Mouse (Mus musculus): ENCODE results near the gene Rbm18.
A peak's percentile ranks its signal among the peaks of the same experiment; 100 is the strongest.

The Rbm18 gene

GRCm38 (mm10) chr2:36104436-36104955 lies 32.1 kb downstream of the Rbm18 start:
- no peak for DNase-seq

GRCm38 (mm10) chr2:36103555-36104367 lies 32.8 kb downstream of the Rbm18 start:
- DNase-seq: peak; percentile 11

- DNase-seq: no peak
These were observed 33.5 kb downstream of the Rbm18 start for GRCm38 (mm10) chr2:36103069-36103554.

GRCm38 (mm10) chr2:36102559-36102946 lies 34.0 kb downstream of the Rbm18 start:
- DNase-seq: no peak

DNA sequence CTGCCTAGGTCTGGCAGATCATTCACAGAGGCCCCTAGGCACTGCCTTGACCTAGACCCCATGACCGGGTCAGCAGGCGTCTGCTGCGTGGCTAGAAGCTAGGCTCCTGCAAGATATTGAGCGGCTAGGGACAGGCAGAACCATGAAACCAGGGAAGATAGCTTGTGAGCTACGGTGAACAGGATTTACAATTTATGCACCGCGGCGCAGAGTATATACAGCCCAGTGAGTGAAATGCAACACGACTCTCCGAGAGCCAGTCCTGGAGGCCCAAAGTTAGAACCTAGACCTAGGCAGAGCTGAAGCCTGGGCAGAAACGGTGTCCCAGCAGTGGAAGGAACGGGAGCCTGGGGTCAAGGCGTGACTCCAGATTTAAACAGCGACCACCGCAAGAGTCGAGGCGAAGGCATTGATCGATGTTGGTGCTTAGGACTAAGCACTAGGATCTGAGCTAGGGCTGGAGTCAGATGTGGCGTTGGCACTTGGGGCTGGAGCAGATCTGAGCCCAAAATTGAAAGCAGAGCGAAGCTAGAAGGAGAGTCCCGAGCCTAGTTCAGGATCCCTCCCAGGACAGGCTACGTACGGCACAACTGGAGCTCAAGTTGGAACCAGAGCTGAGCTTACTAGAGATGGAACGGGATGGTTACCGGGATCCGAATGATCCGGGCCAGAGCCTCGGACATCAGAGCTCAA lies 34.6 kb downstream of the Rbm18 start:
- DNase-seq: no peak

- no peak for DNase-seq
These were observed 36.8 kb downstream of the Rbm18 start for GRCm38 (mm10) chr2:36099739-36100138.

DNA sequence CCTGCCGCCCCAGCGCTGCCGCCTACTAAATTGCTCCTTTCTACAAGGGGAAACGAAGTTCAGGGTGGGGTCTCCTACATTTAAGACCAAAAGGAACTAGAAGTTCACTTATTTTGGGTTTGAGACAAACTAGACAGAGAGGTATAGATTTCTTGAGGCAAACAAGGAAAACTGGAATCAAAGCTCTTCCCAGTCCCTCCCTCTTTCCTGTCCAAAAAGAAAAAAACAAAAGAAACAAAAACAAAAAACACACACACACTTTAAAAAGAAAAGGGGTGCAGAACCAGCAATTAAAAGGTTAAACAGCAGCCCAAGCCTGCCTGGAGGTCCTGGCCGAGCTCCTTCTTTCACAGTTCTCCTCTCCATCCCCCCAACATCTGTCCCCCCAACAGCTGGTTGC lies 38.6 kb downstream of the Rbm18 start:
- no peak for DNase-seq

- no peak for DNase-seq
These were observed 39.3 kb downstream of the Rbm18 start for GRCm38 (mm10) chr2:36097129-36097815.

DNA sequence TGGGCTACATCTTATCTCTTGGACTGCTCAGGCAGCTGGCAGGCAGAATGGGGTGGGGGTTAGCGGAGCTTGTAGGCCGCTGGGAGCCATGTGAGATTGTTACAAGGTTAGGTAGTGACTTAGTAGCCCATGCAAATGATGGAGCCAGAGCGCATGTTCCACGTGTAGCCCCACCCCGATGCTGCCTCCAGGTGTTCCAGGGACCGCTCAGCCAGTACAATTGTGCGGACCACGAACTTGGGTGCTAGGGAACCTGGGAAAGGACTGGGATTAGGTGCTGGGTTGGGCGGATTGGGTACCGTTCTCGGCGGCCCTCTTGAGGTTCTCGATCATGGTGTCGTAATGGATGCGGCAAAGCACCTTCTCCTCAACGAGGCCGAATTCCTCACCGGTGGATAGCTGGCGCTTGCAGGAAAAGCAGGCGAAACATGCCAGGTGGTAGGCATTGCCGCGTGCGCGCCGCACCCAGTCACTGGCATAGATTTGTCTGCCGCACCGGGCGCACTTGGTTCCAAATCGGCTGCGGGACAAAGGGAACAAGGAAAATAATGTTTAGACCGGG lies 42.6 kb downstream of the Rbm18 start:
- no peak for DNase-seq

DNA sequence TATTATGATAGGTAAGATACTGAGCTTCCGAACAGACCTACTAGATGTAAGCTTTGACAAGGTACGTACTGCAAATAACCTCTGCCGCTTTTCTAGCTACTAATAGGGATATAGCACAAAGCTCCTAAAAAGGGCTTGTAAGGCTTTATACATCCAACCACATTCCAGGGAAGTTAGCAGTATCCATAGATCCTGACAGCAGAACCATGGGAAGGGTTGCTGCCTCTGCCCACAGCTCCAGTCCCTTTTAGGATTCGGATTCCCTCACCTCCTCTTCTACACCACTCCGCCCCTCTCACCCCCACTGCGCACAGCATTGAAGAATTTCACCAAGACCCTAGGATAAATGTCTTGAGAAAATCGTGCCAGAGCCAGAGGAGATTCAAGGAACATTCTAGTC lies 43.3 kb downstream of the Rbm18 start:
- DNase-seq: no peak

DNA sequence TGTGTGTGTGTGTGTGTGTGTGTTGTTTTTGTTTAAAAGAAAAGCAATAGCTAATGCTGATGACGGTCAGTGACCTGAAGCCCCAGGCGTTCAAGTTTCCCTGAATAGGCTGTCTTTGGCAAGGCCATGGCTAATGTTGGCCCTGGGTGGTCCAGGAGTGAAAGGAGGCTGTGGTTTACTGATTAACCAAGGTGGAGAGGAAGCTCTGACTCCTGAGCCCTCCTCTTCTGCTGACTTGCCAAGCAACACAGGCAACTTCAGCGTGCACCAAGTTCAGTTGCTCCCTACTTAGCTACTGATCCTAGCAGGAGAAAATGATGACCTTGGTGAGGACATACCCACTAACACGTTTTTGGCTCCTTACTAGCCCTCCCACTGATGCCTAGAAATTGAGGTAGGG lies 43.8 kb downstream of the Rbm18 start:
- no peak for DNase-seq

DNA sequence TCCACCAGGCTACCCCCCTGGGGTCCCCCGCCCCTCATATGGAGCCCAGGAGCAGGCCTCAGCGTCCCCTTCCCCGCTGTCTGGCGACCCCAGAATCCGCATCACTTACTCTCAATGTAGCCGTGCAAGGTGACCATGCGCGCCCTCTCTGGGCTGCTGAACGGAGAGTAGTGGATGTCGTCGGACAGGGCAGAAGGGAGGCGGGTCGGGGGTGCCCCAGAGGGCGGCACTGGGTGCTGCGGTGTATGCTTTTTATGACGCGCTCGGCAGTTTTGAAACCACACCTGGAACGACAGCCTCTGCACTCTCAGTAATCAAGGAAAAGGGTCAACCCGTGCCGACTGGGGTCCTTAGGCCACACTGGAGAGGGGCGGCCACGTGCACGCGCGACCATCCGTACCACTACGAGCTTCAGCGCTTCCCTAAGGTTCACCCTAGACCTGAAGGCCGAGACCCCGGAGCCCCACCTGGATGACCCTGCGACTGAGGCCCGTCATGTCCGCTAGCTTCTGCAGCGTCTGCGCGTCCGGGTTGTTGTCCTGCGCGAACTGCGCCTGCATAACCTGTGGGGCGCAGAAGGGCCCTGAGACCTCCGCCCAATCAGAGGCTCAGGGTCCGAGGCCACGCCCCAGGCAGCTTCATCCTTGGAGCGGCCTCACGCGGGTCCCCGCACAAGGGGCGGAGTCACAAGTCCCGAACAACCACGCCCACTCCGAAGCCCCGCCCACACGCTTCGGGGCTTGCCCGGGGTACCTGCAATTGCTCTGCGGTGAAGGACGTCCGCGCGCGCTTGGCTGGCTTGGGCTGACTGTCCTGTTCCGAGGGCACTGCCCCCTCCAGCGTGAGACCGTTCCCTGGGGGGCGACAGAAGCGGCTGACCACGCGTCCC lies 45.5 kb downstream of the Rbm18 start:
- no peak for DNase-seq

- no peak for DNase-seq
These were observed 47.4 kb downstream of the Rbm18 start for GRCm38 (mm10) chr2:36089190-36089589.

GRCm38 (mm10) chr2:36085041-36085440 lies 51.5 kb downstream of the Rbm18 start:
- DNase-seq: no peak

- no peak for DNase-seq
These were observed 53.6 kb downstream of the Rbm18 start for GRCm38 (mm10) chr2:36082802-36083580.

GRCm38 (mm10) chr2:36081446-36081845 lies 55.1 kb downstream of the Rbm18 start:
- no peak for DNase-seq

GRCm38 (mm10) chr2:36077160-36077761 lies 59.3 kb downstream of the Rbm18 start:
- no peak for DNase-seq

DNA sequence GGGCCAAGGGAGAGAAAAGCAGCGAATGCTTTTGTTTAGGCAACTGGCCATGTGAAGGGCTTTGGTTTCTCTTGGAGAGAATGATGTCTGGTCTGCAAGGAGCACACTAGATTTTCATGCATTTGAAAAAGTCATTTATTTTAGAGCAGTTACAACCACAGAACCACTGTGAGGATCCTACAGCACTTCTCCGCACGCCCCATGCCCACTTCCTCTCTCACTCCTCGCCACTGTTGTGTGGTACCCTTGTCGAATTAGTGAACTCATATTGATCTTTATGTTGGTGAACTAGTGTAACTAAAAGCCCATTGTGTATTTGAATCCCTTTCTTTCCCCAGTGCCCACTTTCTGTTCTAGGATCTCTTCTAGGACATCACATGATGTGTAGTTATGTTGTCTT lies 61.4 kb downstream of the Rbm18 start:
- DNase-seq: no peak

- no peak for DNase-seq
These were observed 62.8 kb downstream of the Rbm18 start for GRCm38 (mm10) chr2:36073781-36074180.

DNA sequence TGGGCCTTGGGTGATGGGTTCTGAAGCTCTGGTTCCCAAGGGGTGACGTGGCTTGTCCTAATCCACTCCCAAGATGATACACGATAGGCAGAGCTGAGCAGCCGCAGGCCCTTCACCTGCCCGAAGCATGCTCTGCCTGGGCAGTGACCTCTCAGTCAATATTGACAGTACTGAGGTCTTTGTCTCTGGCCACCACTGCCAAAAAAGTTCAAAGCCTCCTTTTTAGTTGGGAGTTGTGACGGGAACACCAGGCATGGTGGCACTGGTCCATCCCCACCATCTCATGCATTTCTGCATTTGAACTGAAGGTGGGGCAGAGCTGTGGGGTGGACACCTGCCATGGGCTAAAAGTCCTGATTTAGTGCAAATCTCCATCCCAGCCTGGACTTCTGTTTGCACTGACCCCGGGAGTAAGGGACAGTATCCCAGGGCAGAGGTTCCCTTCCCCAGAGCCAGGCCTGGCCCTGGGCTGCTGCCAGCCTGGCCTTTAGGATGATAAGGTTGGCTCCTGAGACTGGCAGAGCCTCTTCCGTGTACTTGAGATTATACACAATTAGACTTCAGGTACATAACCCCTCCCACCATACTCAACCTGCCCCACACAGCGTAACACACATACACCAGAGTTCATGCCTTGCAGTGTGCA lies 64.8 kb downstream of the Rbm18 start:
- no peak for DNase-seq
